Comparison of ENCODE assay signal across 7 mouse cellular contexts in genomic region chr17:84116340-84117279, GRCm38 (mm10).
DNase-seq lines count a peak whose midpoint lies in the region; ATAC-seq and TF ChIP-seq lines count a peak whose summit lies in the region.

No protein-coding gene starts in this region.

- H3K4me2 ChIP-seq in intestine, postnatal 0 days (replicated peaks; ENCODE audit: low read depth) = no peak overlapping the region
- H3K4me2 ChIP-seq in midbrain, embryonic 14.5 days (ENCODE audit: low read length) = no peak overlapping the region

- H3K9ac ChIP-seq in intestine, postnatal 0 days (ENCODE audit: low read depth, low read length) = no peak overlapping the region; the same call in 1 of the 2 replicates
- no peak overlapping the region for H3K9ac ChIP-seq in midbrain, embryonic 14.5 days (replicated peaks; ENCODE audit: low read length)

- DNase-seq in CD8-positive naive resting alpha-beta T cell, adult 2 months (ENCODE audit: low read depth in 2 of 2, low spot score in 2 of 2) = peak; percentile 74 to 78
- DNase-seq in spleen, adult 18-20 months = peak; percentile 72 to 88
- no peak for DNase-seq in kidney, adult 11 months
- DNase-seq in right cerebral cortex, postnatal 10 days (ENCODE audit: low spot score in 2 of 2) = no peak
- DNase-seq in midbrain, embryonic 14.5 days = no peak

- no peaks in the 10 kb centered on the region for H3K27me3 ChIP-seq in intestine, postnatal 0 days (replicated peaks; ENCODE audit: control insufficient read depth, insufficient read depth, low read length)
- no peaks in the 10 kb centered on the region for H3K27me3 ChIP-seq in midbrain, embryonic 14.5 days (ENCODE audit: control insufficient read depth, insufficient read depth, low read length)

- WGBS in intestine, postnatal 0 days = 64% methylated on average over 17 of the region's 17 CpGs
- 95% methylated on average over 17 of the region's 17 CpGs for WGBS in midbrain, embryonic 14.5 days

- no peak overlapping the region for H3K27ac ChIP-seq in intestine, postnatal 0 days (ENCODE audit: low read depth, low read length)
- no peak overlapping the region for H3K27ac ChIP-seq in midbrain, embryonic 14.5 days (replicated peaks; ENCODE audit: low read depth, low read length)

- no peak overlapping the region for H3K4me3 ChIP-seq in intestine, postnatal 0 days (ENCODE audit: low read depth, low read length)
- no peak overlapping the region for H3K4me3 ChIP-seq in midbrain, embryonic 14.5 days (replicated peaks; ENCODE audit: low read depth, low read length)

- peak; percentile 47 for ATAC-seq in activated CD4-positive, CD25-positive, alpha-beta regulatory T cell, adult 4 months
- ATAC-seq in intestine, postnatal 0 days = peak; percentile 48; the same call in 1 of the 2 replicates
- no peak for ATAC-seq in midbrain, embryonic 14.5 days (ENCODE audit: low FRiP score, low TSS enrichment)

- no peaks in the 10 kb centered on the region for H3K9me3 ChIP-seq in intestine, postnatal 0 days (ENCODE audit: control insufficient read depth)
- no peaks in the 10 kb centered on the region for H3K9me3 ChIP-seq in midbrain, embryonic 14.5 days (ENCODE audit: control insufficient read depth, low read length)

- H3K4me1 ChIP-seq in intestine, postnatal 0 days (replicated peaks; ENCODE audit: control insufficient read depth, insufficient read depth, low read length) = peaks cover 9% of the 10 kb centered on the region
- no peaks in the 10 kb centered on the region for H3K4me1 ChIP-seq in midbrain, embryonic 14.5 days (ENCODE audit: control insufficient read depth, insufficient read depth, low read length)

- TF ChIP-seq CTCF in intestine, postnatal 0 days (IDR thresholded peaks at IDR 0.05; ENCODE audit: low read depth) = no peak

- no peaks in the 10 kb centered on the region for H3K36me3 ChIP-seq in intestine, postnatal 0 days (ENCODE audit: control insufficient read depth, insufficient read depth)
- H3K36me3 ChIP-seq in midbrain, embryonic 14.5 days (ENCODE audit: control insufficient read depth, insufficient read depth, low read length) = no peaks in the 10 kb centered on the region

Comparison
In these comparisons a context has a peak if more than half of its experiments do, and no peak if none do; other contexts are left out.
1. DNase-seq: peak in CD8-positive naive resting alpha-beta T cell, adult 2 months (2 of 2) and spleen, adult 18-20 months (2 of 2); none in kidney, adult 11 months (single experiment), right cerebral cortex, postnatal 10 days (0 of 2) and midbrain, embryonic 14.5 days (single experiment).